Mouse (Mus musculus): ENCODE measurements around the gene Tmed5. TPM values are rescaled to one million over a fixed set of nuclear protein-coding genes. Genes with fewer than 3 reads are reported as not detected.
"Not testable (repeated sequence)": the region's sequence is repeated elsewhere in the genome, so short reads cannot be mapped to it uniquely, and the experiment has no call there.

Tmed5 gene
- polyA plus RNA-seq, 1 experiment = 61.1 TPM

GRCm38 (mm10) chr5:108100196-108100595 lies 32.2 kb downstream of the Tmed5 start:
- TF ChIP-seq POLR2A (IDR thresholded peaks at IDR 0.05; ENCODE audit: low read depth, low read length) = no peak
- no peak for TF ChIP-seq CTCF (IDR thresholded peaks at IDR 0.05; ENCODE audit: borderline replicate concordance, insufficient read depth, low read length)
- H3K4me1 ChIP-seq (ENCODE audit: control insufficient read depth, insufficient read depth, low read length) = no peaks in the 10 kb centered on the region
- no peak overlapping the region for H3K4me3 ChIP-seq (ENCODE audit: insufficient read depth, low read length)
- H3K27ac ChIP-seq (ENCODE audit: insufficient read depth, low read length) = no peak overlapping the region

- TF ChIP-seq CTCF (IDR thresholded peaks at IDR 0.05; ENCODE audit: borderline replicate concordance, insufficient read depth, low read length) (no peak), POLR2A (IDR thresholded peaks at IDR 0.05; ENCODE audit: low read depth, low read length) (no peak)
- Histone ChIP-seq H3K27ac (ENCODE audit: insufficient read depth, low read length) (no peak overlapping the region), H3K4me3 (ENCODE audit: insufficient read depth, low read length) (no peak overlapping the region), H3K4me1 (ENCODE audit: control insufficient read depth, insufficient read depth, low read length) (no peaks in the 10 kb centered on the region)
Observed at GRCm38 (mm10) chr5:108097676-108098075, 34.7 kb downstream of the Tmed5 start.

- not testable (repeated sequence) for H3K27ac ChIP-seq (ENCODE audit: insufficient read depth, low read length); H3K4me1 ChIP-seq (ENCODE audit: control insufficient read depth, insufficient read depth, low read length); H3K4me3 ChIP-seq (ENCODE audit: insufficient read depth, low read length)
Observed at GRCm38 (mm10) chr5:108092731-108093130, 39.7 kb downstream of the Tmed5 start.

- Histone ChIP-seq H3K4me3 (ENCODE audit: insufficient read depth, low read length) (no peak overlapping the region), H3K4me1 (ENCODE audit: control insufficient read depth, insufficient read depth, low read length) (peaks cover 2% of the 10 kb centered on the region; the same call in 1 of the 2 replicates), H3K27ac (ENCODE audit: insufficient read depth, low read length) (no peak overlapping the region)
- no peak for TF ChIP-seq POLR2A (IDR thresholded peaks at IDR 0.05; ENCODE audit: low read depth, low read length)
- TF ChIP-seq CTCF (IDR thresholded peaks at IDR 0.05; ENCODE audit: borderline replicate concordance, insufficient read depth, low read length) = no peak
Observed at GRCm38 (mm10) chr5:108085440-108085839, 47.0 kb downstream of the Tmed5 start.

- TF ChIP-seq CTCF (IDR thresholded peaks at IDR 0.05; ENCODE audit: borderline replicate concordance, insufficient read depth, low read length) (no peak), POLR2A (IDR thresholded peaks at IDR 0.05; ENCODE audit: low read depth, low read length) (no peak)
- Histone ChIP-seq H3K27ac (ENCODE audit: insufficient read depth, low read length) (no peak overlapping the region), H3K4me3 (ENCODE audit: insufficient read depth, low read length) (no peak overlapping the region), H3K4me1 (ENCODE audit: control insufficient read depth, insufficient read depth, low read length) (peaks cover 2% of the 10 kb centered on the region; the same call in 1 of the 2 replicates)
Observed at GRCm38 (mm10) chr5:108082380-108082779, 50.0 kb downstream of the Tmed5 start.

- Histone ChIP-seq H3K4me1 (ENCODE audit: control insufficient read depth, insufficient read depth, low read length) (peaks cover 2% of the 10 kb centered on the region; the same call in 1 of the 2 replicates), H3K27ac (ENCODE audit: insufficient read depth, low read length) (peak overlapping the region; percentile 31), H3K4me3 (ENCODE audit: insufficient read depth, low read length) (no peak overlapping the region)
- TF ChIP-seq POLR2A (IDR thresholded peaks at IDR 0.05; ENCODE audit: low read depth, low read length) = no peak
- TF ChIP-seq CTCF (IDR thresholded peaks at IDR 0.05; ENCODE audit: borderline replicate concordance, insufficient read depth, low read length) = no peak
Observed at GRCm38 (mm10) chr5:108079603-108080002, 52.8 kb downstream of the Tmed5 start.

GRCm38 (mm10) chr5:108076833-108077540 lies 55.4 kb downstream of the Tmed5 start:
- no peak for TF ChIP-seq POLR2A (IDR thresholded peaks at IDR 0.05; ENCODE audit: low read depth, low read length)
- no peak for TF ChIP-seq CTCF (IDR thresholded peaks at IDR 0.05; ENCODE audit: borderline replicate concordance, insufficient read depth, low read length)
- no peak overlapping the region for H3K4me3 ChIP-seq (ENCODE audit: insufficient read depth, low read length)
- no peak overlapping the region for H3K27ac ChIP-seq (ENCODE audit: insufficient read depth, low read length)
- peaks cover 2% of the 10 kb centered on the region; the same call in 1 of the 2 replicates for H3K4me1 ChIP-seq (ENCODE audit: control insufficient read depth, insufficient read depth, low read length)

DNA sequence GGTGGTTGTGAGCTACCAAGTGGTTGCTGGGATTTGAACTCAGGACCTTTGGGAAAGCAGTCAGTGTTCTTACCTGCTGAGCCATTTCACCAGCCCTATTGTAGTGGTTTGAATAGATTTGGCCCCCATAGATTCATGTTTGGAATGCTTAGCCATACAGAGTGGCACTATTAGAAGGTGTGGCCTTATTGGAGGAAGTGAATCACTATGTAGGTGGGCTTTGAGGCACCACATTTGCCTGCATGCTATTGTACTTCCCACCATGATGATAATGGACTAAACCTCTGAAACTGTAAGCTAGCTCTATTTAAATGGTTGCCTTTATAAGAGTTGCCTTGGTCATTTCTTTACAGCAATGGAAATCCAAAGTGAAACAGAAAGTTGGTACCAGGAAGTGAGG lies 56.2 kb downstream of the Tmed5 start:
- Histone ChIP-seq H3K4me1 (ENCODE audit: control insufficient read depth, insufficient read depth, low read length) (no peaks in the 10 kb centered on the region), H3K4me3 (ENCODE audit: insufficient read depth, low read length) (no peak overlapping the region), H3K27ac (ENCODE audit: insufficient read depth, low read length) (no peak overlapping the region)
- TF ChIP-seq POLR2A (IDR thresholded peaks at IDR 0.05; ENCODE audit: low read depth, low read length) = no peak
- no peak for TF ChIP-seq CTCF (IDR thresholded peaks at IDR 0.05; ENCODE audit: borderline replicate concordance, insufficient read depth, low read length)

GRCm38 (mm10) chr5:108072301-108072700 lies 60.1 kb downstream of the Tmed5 start:
- no peak for TF ChIP-seq POLR2A (IDR thresholded peaks at IDR 0.05; ENCODE audit: low read depth, low read length)
- no peak overlapping the region for H3K4me3 ChIP-seq (ENCODE audit: insufficient read depth, low read length)
- no peak overlapping the region for H3K27ac ChIP-seq (ENCODE audit: insufficient read depth, low read length)
- no peaks in the 10 kb centered on the region for H3K4me1 ChIP-seq (ENCODE audit: control insufficient read depth, insufficient read depth, low read length)

DNA sequence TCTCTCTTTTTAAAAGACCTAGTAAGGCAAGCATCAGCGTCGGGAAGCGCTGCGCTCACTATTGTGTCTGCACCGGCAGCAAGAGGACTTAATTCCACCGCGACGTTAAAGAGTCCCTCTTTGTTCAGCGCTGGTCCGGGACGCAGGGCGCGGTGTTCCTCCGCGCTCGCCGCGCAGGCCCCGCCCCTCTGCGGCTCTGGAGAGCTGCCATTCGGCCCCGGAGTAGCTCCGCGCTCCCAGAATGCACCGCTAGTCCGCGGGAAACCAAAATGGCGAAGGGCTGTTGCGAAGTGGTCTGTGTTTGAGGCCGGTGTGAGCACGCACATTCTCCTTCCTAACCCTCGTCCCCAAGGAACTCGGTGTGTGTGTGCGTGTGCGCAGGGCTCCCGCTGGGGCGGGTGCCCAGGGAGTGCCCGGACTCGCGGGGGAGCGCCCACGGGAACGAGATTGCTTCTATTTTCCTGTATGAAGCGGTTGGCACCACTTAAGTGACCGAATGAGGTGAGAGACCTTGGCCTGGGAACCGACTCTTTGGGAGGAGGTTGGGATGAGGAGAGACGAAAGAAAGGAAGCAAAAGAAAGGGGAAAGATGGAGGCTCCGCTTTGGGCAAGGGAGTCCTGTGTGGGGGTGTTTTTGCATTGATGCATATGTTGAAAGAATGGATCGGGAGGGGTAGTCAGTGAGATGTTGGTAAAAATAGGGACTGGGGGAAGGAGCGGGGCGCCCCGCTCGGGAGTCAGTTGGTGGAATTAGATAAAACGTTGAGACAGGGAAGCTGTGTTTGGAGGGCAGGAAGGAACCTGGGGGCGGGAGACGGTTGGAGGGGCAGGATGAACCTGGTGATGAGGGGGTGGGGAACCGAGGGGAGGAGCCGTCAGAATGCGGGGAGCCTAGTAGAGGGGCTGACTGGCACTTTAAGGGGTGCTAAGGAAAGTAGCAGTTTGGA lies 66.7 kb downstream of the Tmed5 start, which contains the start of gene Mtf2:
Gene Mtf2, plus strand, starts transcription at position 210 of the 947 bp plus-strand sequence.
- Histone ChIP-seq H3K4me3 (ENCODE audit: insufficient read depth, low read length) (peak within 1 kb of the TSS; percentile 95), H3K4me1 (ENCODE audit: control insufficient read depth, insufficient read depth, low read length) (no peaks in the 10 kb centered on the region), H3K27ac (ENCODE audit: insufficient read depth, low read length) (peak within 1 kb of the TSS; percentile 10; the same call in 1 of the 2 replicates)
- TF ChIP-seq POLR2A (IDR thresholded peaks at IDR 0.05; ENCODE audit: low read depth, low read length) (peak; percentile 95), CTCF (IDR thresholded peaks at IDR 0.05; ENCODE audit: borderline replicate concordance, insufficient read depth, low read length) (no peak)
